Mouse (Mus musculus): ENCODE results near the gene Hoxc5. TPM values are rescaled to one million over a fixed set of nuclear protein-coding genes. Genes with fewer than 3 reads are reported as not detected.

The Hoxc5 gene
- polyA plus RNA-seq, 1 experiment = 7.6 TPM

- Histone ChIP-seq H3K27ac (ENCODE audit: insufficient read depth, low read length) (no peak overlapping the region; the same call in 1 of the 2 replicates), H3K4me3 (ENCODE audit: insufficient read depth, low read length) (peak overlapping the region; percentile 22), H3K4me1 (ENCODE audit: control insufficient read depth, insufficient read depth, low read length) (no peaks in the 10 kb centered on the region)
- TF ChIP-seq CTCF (IDR thresholded peaks at IDR 0.05; ENCODE audit: borderline replicate concordance, insufficient read depth, low read length) (no peak), POLR2A (IDR thresholded peaks at IDR 0.05; ENCODE audit: low read depth, low read length) (no peak)
These were observed 92.2 kb downstream of the Hoxc5 start for GRCm38 (mm10) chr15:103059393-103059992.

DNA sequence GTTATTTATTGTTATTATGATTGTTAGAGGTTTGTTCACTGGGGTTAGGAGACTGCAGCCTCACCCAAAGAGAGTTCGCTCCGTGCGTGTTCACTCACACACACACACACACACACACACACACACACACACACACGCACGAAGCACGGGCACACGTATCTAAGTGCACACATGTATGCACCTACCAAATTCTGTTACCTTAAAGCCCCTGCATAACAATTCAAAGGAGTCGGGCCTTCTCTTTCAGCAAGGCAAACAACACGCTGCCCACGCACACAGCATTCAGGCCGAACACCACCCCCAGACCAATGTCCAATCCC, 92.7 kb downstream of the Hoxc5 start:
- no peak for TF ChIP-seq CTCF (IDR thresholded peaks at IDR 0.05; ENCODE audit: borderline replicate concordance, insufficient read depth, low read length)
- no peak for TF ChIP-seq POLR2A (IDR thresholded peaks at IDR 0.05; ENCODE audit: low read depth, low read length)
- Histone ChIP-seq H3K4me1 (ENCODE audit: control insufficient read depth, insufficient read depth, low read length) (no peaks in the 10 kb centered on the region), H3K4me3 (ENCODE audit: insufficient read depth, low read length) (peak overlapping the region; percentile 1; the same call in 1 of the 2 replicates), H3K27ac (ENCODE audit: insufficient read depth, low read length) (0 out of 2 replicates have a peak overlapping the region, but pooled peaks have one; percentile 27)

DNA sequence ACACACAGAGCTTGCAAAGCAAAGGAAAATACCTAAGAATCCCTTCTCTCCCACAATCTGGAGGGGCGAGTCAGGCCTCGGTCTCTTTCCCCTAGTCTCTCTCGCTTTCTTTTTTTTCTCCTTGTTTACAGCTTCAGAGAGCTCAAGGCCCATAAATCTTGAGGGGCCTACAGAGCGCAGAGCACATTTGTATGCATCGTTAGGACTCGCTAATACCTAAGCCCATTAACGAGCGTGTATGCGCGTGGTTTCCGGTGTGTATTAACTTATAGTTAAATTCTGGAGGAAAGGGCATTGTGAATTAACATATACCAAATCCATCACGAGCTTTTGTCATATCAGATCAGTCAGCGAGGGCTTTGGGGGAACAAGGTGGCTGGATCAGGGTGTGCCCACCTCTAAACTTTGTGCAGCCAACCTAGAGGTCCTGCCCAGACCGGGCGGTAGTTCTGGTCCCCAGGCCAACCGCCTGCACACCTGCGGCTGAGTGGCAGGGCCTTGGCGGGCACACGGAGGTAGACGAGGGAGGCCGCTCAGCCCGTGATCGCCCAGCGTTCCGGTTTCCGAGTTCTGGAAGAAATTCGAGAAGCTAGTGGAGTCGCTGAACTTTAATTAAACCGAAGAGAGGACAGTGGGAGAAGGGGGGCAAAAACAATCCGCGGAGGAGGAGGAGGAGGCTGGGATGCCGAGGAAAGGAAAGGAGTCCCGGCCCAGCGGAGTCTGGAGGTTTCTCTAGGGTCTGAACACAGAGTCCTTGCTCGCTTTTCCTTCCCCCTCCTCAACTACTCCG, 93.3 kb downstream of the Hoxc5 start:
- Histone ChIP-seq H3K27ac (ENCODE audit: insufficient read depth, low read length) (peak overlapping the region; percentile 27; the same call in 1 of the 2 replicates), H3K4me3 (ENCODE audit: insufficient read depth, low read length) (peak overlapping the region; percentile 1; the same call in 1 of the 2 replicates), H3K4me1 (ENCODE audit: control insufficient read depth, insufficient read depth, low read length) (no peaks in the 10 kb centered on the region)
- no peak for TF ChIP-seq POLR2A (IDR thresholded peaks at IDR 0.05; ENCODE audit: low read depth, low read length)
- no peak for TF ChIP-seq CTCF (IDR thresholded peaks at IDR 0.05; ENCODE audit: borderline replicate concordance, insufficient read depth, low read length)

GRCm38 (mm10) chr15:103061131-103061825, 94.0 kb downstream of the Hoxc5 start:
- H3K4me3 ChIP-seq (ENCODE audit: insufficient read depth, low read length) = no peak overlapping the region
- peak overlapping the region; percentile 27; the same call in 1 of the 2 replicates for H3K27ac ChIP-seq (ENCODE audit: insufficient read depth, low read length)
- H3K4me1 ChIP-seq (ENCODE audit: control insufficient read depth, insufficient read depth, low read length) = no peaks in the 10 kb centered on the region
- TF ChIP-seq CTCF (IDR thresholded peaks at IDR 0.05; ENCODE audit: borderline replicate concordance, insufficient read depth, low read length) = no peak
- TF ChIP-seq POLR2A (IDR thresholded peaks at IDR 0.05; ENCODE audit: low read depth, low read length) = no peak

- no peaks in the 10 kb centered on the region for H3K4me1 ChIP-seq (ENCODE audit: control insufficient read depth, insufficient read depth, low read length)
- H3K4me3 ChIP-seq (ENCODE audit: insufficient read depth, low read length) = no peak overlapping the region
- H3K27ac ChIP-seq (ENCODE audit: insufficient read depth, low read length) = no peak overlapping the region
- TF ChIP-seq POLR2A (IDR thresholded peaks at IDR 0.05; ENCODE audit: low read depth, low read length) (no peak), CTCF (IDR thresholded peaks at IDR 0.05; ENCODE audit: borderline replicate concordance, insufficient read depth, low read length) (no peak)
These were observed 94.7 kb downstream of the Hoxc5 start for GRCm38 (mm10) chr15:103061988-103062387.

- no peak for TF ChIP-seq POLR2A (IDR thresholded peaks at IDR 0.05; ENCODE audit: low read depth, low read length)
- TF ChIP-seq CTCF (IDR thresholded peaks at IDR 0.05; ENCODE audit: borderline replicate concordance, insufficient read depth, low read length) = no peak
- Histone ChIP-seq H3K27ac (ENCODE audit: insufficient read depth, low read length) (no peak overlapping the region), H3K4me1 (ENCODE audit: control insufficient read depth, insufficient read depth, low read length) (0 out of 2 replicates have a peak, but pooled peaks cover 2% of the 10 kb centered on the region), H3K4me3 (ENCODE audit: insufficient read depth, low read length) (no peak overlapping the region)
These were observed 98.4 kb downstream of the Hoxc5 start for GRCm38 (mm10) chr15:103065642-103066041.

Other genes starting within 250 kb of the Hoxc5 start
- 35.0 and 44.0 TPM in 2 replicates for gene Calcoco1, start 245.3 kb upstream of the Hoxc5 start, polyA plus RNA-seq (2011; ENCODE audit: insufficient read length, low read depth, missing spikeins)
- 0.21 TPM in 1 of 2 replicates, not detected in the other for gene Hoxc13, start 46.3 kb upstream of the Hoxc5 start, polyA plus RNA-seq (2011; ENCODE audit: insufficient read length, low read depth, missing spikeins)
- not detected in 2 replicates for gene Hoxc12, start 30.7 kb upstream of the Hoxc5 start, polyA plus RNA-seq (2011; ENCODE audit: insufficient read length, low read depth, missing spikeins)
- gene Hoxc11, start 13.0 kb upstream of the Hoxc5 start, polyA plus RNA-seq (2011; ENCODE audit: insufficient read length, low read depth, missing spikeins) = 0.40 and 1.2 TPM in 2 replicates
- gene Hoxc10, start 647 bp upstream of the Hoxc5 start, polyA plus RNA-seq (2011; ENCODE audit: insufficient read length, low read depth, missing spikeins) = 7.3 and 16.6 TPM in 2 replicates
- 4.9 and 6.2 TPM in 2 replicates for gene Hoxc9, start 9.0 kb downstream of the Hoxc5 start, polyA plus RNA-seq (2011; ENCODE audit: insufficient read length, low read depth, missing spikeins)
- gene Hoxc8, start 23.2 kb downstream of the Hoxc5 start, polyA plus RNA-seq (2011; ENCODE audit: insufficient read length, low read depth, missing spikeins) = 28.5 and 45.5 TPM in 2 replicates
- 42.6 and 61.8 TPM in 2 replicates for gene Hoxc6, start 30.8 kb downstream of the Hoxc5 start, polyA plus RNA-seq (2011; ENCODE audit: insufficient read length, low read depth, missing spikeins)
- gene Hoxc4, start 51.5 kb downstream of the Hoxc5 start, polyA plus RNA-seq (2011; ENCODE audit: insufficient read length, low read depth, missing spikeins) = 12.5 and 12.6 TPM in 2 replicates
- gene Smug1, start 199.6 kb downstream of the Hoxc5 start, polyA plus RNA-seq (2011; ENCODE audit: insufficient read length, low read depth, missing spikeins) = 10.4 and 11.0 TPM in 2 replicates